Mouse (Mus musculus) liver, adult 2 months (tissue): ENCODE measurements around the gene Prl2c5. TPM values are rescaled to one million over a fixed set of nuclear protein-coding genes. Genes with fewer than 3 reads are reported as not detected.
"Not testable (repeated sequence)": the region's sequence is repeated elsewhere in the genome, so short reads cannot be mapped to it uniquely, and the experiment has no call there.

Source experiments
- DNase-seq: peaks from one replicate; pipeline ENCODE4 v3.0.0-alpha.2; 2011; ENCODE audit warnings: low read depth, low spot score; ENCODE audit errors: extremely low read depth
- H3K27ac ChIP-seq: fragments of 200-500 bp; replicated peaks from 2 replicates; pipeline ENCODE4 v1.5.1; 2012; ENCODE audit warnings: low read depth, mild to moderate bottlenecking, control low read depth, inconsistent platforms, low read length; ENCODE audit not compliant: insufficient read depth
- H3K27me3 ChIP-seq: fragments of 200-500 bp; 2 replicates; pipeline ENCODE4 v1.6.1; 2012; ENCODE audit warnings: mild to moderate bottlenecking, moderate library complexity, low read length, inconsistent platforms; ENCODE audit not compliant: control insufficient read depth, insufficient read depth
- H3K36me3 ChIP-seq: fragments of 200-500 bp; 2 replicates; pipeline ENCODE4 v1.6.1; 2012; ENCODE audit warnings: low read length, inconsistent platforms; ENCODE audit not compliant: control insufficient read depth, insufficient read depth
- H3K4me1 ChIP-seq: fragments of 200-500 bp; 2 replicates; pipeline ENCODE4 v1.6.1; 2011; ENCODE audit warnings: low read length; ENCODE audit not compliant: control insufficient read depth, insufficient read depth
- H3K4me3 ChIP-seq: fragments of 200-500 bp; 2 replicates; pipeline ENCODE4 v1.5.1; 2011; ENCODE audit warnings: low read depth, mild to moderate bottlenecking, control low read depth, low read length, moderate library complexity; ENCODE audit not compliant: insufficient read depth
- H3K79me2 ChIP-seq: fragments of 200-500 bp; 2 replicates; pipeline ENCODE4 v1.6.1; 2012; ENCODE audit warnings: inconsistent platforms, mild to moderate bottlenecking, low read length, moderate library complexity; ENCODE audit not compliant: control insufficient read depth, insufficient read depth
- H3K9ac ChIP-seq: fragments of 200-500 bp; 2 replicates; pipeline ENCODE4 v1.6.1; 2012; ENCODE audit warnings: low read depth, mild to moderate bottlenecking, control low read depth, inconsistent platforms, low read length
- CTCF ChIP-seq: fragments of 200-500 bp; IDR thresholded peaks from 2 replicates; pipeline ENCODE4 v1.5.1; 2011; ENCODE audit warnings: low read depth, low read length, control low read depth
- WGBS: fragments of 180-500 bp; shearing (Covaris S2); methylation state at CpG from one replicate; pipeline ENCODE4 v1.1.7; 2018; 5-methylcytosine and 5-hydroxymethylcytosine counted together
- polyA plus RNA-seq: library from polyadenylated mRNA; depleted of rRNA; stranded (reverse); fragments of >200 nt; gene quantifications from 2 replicates; pipeline ENCODE4 v1.2.3, GENCODE M21; 2012; rRNA removed
- total RNA-seq: library from RNA; depleted of rRNA; stranded (reverse); fragments of >200 nt; gene quantifications from 2 replicates; pipeline ENCODE4 v1.2.3, GENCODE M21; 2014; rRNA removed

Gene Prl2c5
- total and polyA plus RNA-seq, 2 experiments: not detected

- not testable (repeated sequence) for H3K79me2 ChIP-seq, H3K27me3 ChIP-seq, H3K4me3 ChIP-seq, H3K9ac ChIP-seq, H3K4me1 ChIP-seq, H3K27ac ChIP-seq, H3K36me3 ChIP-seq
- WGBS: 0% methylated on average over 1 of the region's 1 CpGs
- peak; percentile 12 for DNase-seq
- TF ChIP-seq CTCF: 0 out of 2 replicates have a peak, but pooled peaks have one; percentile 25
These were observed 54.9 kb downstream of the Prl2c5 start for GRCm38 (mm10) chr13:13237456-13237855.

Other genes starting within 250 kb of the Prl2c5 start
- gene Prl2c2, start 177.3 kb upstream of the Prl2c5 start, total RNA-seq: not detected in 2 replicates
- gene Prl2c2, start 177.3 kb upstream of the Prl2c5 start, polyA plus RNA-seq: not detected in 2 replicates
- gene Gpr137b, start 211.3 kb downstream of the Prl2c5 start, total RNA-seq: 1.1 and 2.0 TPM in 2 replicates
- gene Gpr137b, start 211.3 kb downstream of the Prl2c5 start, polyA plus RNA-seq: 1.7 and 4.3 TPM in 2 replicates